Mouse (Mus musculus) intestine, embryonic 16.5 days (tissue): ENCODE data around the gene Dguok. TPM values are rescaled to one million over a fixed set of nuclear protein-coding genes. Genes with fewer than 3 reads are reported as not detected.
A peak's percentile ranks its signal among the peaks of the same experiment; 100 is the strongest.

Experiments
- ATAC-seq: fragments of 200-750 bp; cut with Nextera tagmentation; 2 replicates; pipeline ENCODE4 v1.8.0; 2017; ENCODE audit warnings: moderate TSS enrichment, moderate library complexity
- H3K27ac ChIP-seq: fragments of 300-500 bp; sonication (generic); 2 replicates; pipeline ENCODE4 v1.5.1; 2014; ENCODE audit warnings: mild to moderate bottlenecking, low read length
- H3K27me3 ChIP-seq: fragments of 300-500 bp; sonication (generic); replicated peaks from 2 replicates; pipeline ENCODE4 v1.6.1; 2014; ENCODE audit warnings: low read length, control low read depth, mixed read lengths; ENCODE audit not compliant: control insufficient read depth, insufficient read depth
- H3K36me3 ChIP-seq: fragments of 300-500 bp; sonication (generic); 2 replicates; pipeline ENCODE4 v1.6.1; 2014; ENCODE audit warnings: low read length, control low read depth; ENCODE audit not compliant: control insufficient read depth, insufficient read depth
- H3K4me1 ChIP-seq: fragments of 300-500 bp; sonication (generic); 2 replicates; pipeline ENCODE4 v1.6.1; 2014; ENCODE audit warnings: low read length, control low read depth, mixed read lengths; ENCODE audit not compliant: control insufficient read depth, insufficient read depth
- H3K4me2 ChIP-seq: fragments of 300-500 bp; sonication (generic); 2 replicates; pipeline ENCODE4 v1.6.1; 2014; ENCODE audit warnings: low read depth, low read length, control low read depth
- H3K4me3 ChIP-seq: fragments of 300-500 bp; sonication (generic); 2 replicates; pipeline ENCODE4 v1.5.1; 2014; ENCODE audit warnings: mild to moderate bottlenecking, low read length
- H3K9ac ChIP-seq: fragments of 300-500 bp; sonication (generic); 2 replicates; pipeline ENCODE4 v1.6.1; 2014; ENCODE audit warnings: low read depth, low read length
- H3K9me3 ChIP-seq: fragments of 300-500 bp; sonication (generic); 2 replicates; pipeline ENCODE4 v1.6.1; 2016; ENCODE audit warnings: low read length, control low read depth; ENCODE audit not compliant: control insufficient read depth
- WGBS: fragments of 180-500 bp; shearing (Covaris S2); extraction: QIAGEN DNeasy Blood & Tissue Kit; methylation state at CpG from one replicate; pipeline ENCODE4 v1.1.7; 2014; 5-methylcytosine and 5-hydroxymethylcytosine counted together
- polyA plus RNA-seq: library from polyadenylated mRNA; unstranded; fragments of >200 nt; fragmentation: Nextera tagmentation; extraction: Ambion mirVana; gene quantifications from 2 replicates; pipeline ENCODE4 v1.2.1, GENCODE M21; 2015

Gene Dguok
- polyA plus RNA-seq, 1 experiment from 2014 or later, result 72.4 TPM

DNA sequence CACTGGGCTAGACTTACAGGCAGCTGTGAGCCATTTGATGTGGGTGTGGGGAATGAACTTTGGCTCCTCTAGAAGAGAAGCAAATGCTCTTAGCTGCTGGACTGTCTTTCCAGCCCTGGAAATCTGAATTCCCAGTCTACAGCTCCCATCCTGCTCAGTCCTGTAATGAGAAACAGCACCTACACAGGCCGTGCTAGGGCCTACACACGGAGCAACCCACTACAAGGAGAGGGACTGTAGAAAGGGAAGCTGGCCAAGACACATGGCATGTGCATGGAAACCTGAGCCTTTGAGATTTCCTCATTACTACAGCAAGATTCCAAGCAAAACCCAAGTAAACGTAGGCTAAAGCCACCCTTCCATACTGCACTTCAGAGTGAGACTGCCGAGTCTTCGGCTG lies 18.6 kb downstream of the Dguok start:
- WGBS, result 86% methylated on average over 5 of the region's 5 CpGs
- Histone ChIP-seq H3K4me3 (no peak overlapping the region), H3K27ac (no peak overlapping the region), H3K27me3 (no peaks in the 10 kb centered on the region), H3K36me3 (peaks cover 2% of the 10 kb centered on the region; the same call in 1 of the 2 replicates), H3K4me1 (peaks cover 2% of the 10 kb centered on the region; the same call in 1 of the 2 replicates), H3K4me2 (no peak overlapping the region), H3K9me3 (no peaks in the 10 kb centered on the region), H3K9ac (no peak overlapping the region)
- no peak for ATAC-seq

DNA sequence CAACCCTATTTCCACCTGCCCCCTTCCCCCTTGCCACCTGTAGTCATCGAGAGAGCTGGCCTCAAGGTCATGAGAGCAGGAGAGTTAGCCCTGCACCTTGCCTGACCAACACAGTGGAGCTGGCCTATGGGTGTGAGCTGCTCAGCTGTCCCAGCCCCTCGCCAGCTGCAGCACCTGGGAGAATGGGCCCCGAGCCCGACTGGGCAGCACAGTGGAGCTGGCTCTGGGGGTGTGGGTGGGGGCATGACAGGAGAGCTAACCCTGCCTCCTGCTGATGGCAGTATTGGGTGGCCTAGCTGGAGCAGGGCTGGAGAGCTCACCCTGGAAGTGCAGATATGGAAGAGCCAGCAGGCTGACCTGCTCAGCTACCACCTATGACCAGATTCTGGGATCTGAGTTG lies 19.5 kb downstream of the Dguok start:
- no peak overlapping the region for H3K27ac ChIP-seq
- no peaks in the 10 kb centered on the region for H3K27me3 ChIP-seq
- peaks cover 2% of the 10 kb centered on the region; the same call in 1 of the 2 replicates for H3K4me1 ChIP-seq
- H3K4me3 ChIP-seq, result no peak overlapping the region
- WGBS, result 81% methylated on average over 4 of the region's 4 CpGs
- H3K9ac ChIP-seq, result no peak overlapping the region
- no peak for ATAC-seq
- peaks cover 2% of the 10 kb centered on the region; the same call in 1 of the 2 replicates for H3K36me3 ChIP-seq
- no peak overlapping the region for H3K4me2 ChIP-seq
- no peaks in the 10 kb centered on the region for H3K9me3 ChIP-seq

DNA sequence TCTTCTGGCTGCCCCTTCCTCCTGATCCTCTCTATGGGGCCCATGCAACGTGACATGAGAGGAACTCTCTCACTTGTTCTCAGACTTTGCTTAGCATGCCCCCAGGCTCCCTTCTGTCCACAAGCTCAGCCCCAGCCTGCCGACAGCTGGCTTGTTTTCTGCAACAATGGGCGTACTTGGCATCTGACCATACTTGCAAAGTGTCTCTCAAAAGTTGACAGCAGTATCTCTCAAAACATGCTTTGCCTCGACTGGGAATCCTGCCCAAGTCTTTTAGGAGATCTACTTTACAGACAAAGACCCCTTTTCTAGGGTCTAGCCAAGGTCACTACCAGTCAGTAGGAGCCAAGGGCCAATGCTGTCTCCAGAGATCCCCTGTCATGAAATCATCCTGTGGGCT lies 20.9 kb downstream of the Dguok start:
- H3K4me1 ChIP-seq, result peaks cover 2% of the 10 kb centered on the region; the same call in 1 of the 2 replicates
- no peak overlapping the region for H3K4me3 ChIP-seq
- ATAC-seq, result no peak
- WGBS, result 70% methylated on average over 4 of the region's 4 CpGs
- no peak overlapping the region for H3K27ac ChIP-seq
- H3K9me3 ChIP-seq, result no peaks in the 10 kb centered on the region
- H3K36me3 ChIP-seq, result peaks cover 4% of the 10 kb centered on the region; the same call in 1 of the 2 replicates
- no peaks in the 10 kb centered on the region for H3K27me3 ChIP-seq
- no peak overlapping the region for H3K4me2 ChIP-seq
- H3K9ac ChIP-seq, result no peak overlapping the region

DNA sequence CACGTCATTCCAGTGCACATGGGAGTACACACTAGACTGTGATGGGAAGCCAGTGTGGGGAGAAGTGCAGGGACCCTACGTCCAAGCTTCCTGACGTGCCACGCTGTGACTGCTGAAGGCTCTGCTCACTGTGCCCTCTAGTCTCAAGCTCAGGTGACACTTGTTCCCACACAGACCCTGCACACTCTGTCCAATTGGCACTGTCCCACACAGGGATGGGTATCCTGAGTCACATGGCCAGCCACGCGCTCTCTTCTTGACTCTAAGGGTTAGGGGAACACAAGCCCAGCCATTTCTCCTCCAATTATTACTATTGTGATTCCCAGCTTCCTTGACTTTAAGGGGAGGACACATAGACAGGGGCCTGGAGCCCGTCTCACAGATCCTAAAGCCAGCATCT lies 23.0 kb downstream of the Dguok start:
- Histone ChIP-seq H3K36me3 (peaks cover 8% of the 10 kb centered on the region), H3K27ac (no peak overlapping the region)
- 92% methylated on average over 7 of the region's 7 CpGs for WGBS

DNA sequence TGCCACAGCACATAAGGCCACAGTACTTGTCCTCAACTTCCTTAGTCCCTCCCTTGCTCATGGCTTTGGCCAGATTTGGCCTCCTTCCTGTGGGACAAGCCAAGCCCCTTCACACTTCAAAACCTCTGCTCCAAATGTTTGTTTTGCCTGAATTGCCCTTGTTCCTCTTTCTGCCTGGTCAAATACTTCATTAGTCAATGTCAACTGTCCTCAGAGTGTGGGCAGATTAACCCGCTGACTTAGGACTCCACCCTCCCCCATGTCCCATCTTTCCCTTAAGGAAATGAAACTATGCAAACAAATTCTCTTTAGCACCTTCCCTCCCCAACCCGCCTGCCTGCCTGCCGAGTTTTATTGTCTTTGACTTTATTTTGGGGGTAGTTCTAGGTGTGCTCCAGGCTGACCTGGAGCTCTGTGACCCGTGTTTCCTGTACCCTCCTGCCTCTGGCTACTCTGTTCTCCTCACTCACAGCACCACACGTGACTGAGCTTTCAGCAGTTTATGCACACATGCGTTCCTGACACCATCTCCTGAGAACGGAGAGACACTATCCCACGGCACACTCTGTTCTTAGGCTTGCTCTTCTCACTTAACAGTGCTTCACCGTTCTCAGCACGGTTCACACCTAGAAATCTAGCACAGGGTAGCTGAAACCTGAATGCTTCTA lies 24.2 kb downstream of the Dguok start:
- Histone ChIP-seq H3K27ac (0 out of 2 replicates have a peak overlapping the region, but pooled peaks have one; percentile 8), H3K9ac (no peak overlapping the region), H3K4me1 (no peaks in the 10 kb centered on the region), H3K27me3 (no peaks in the 10 kb centered on the region), H3K4me3 (no peak overlapping the region), H3K4me2 (no peak overlapping the region), H3K9me3 (no peaks in the 10 kb centered on the region), H3K36me3 (peaks cover 8% of the 10 kb centered on the region)
- peak; percentile 56 for ATAC-seq
- WGBS, result 43% methylated on average over 10 of the region's 10 CpGs

More for the DNA sequence above, 23.0 kb downstream of the Dguok start:
- H3K9me3 ChIP-seq, result no peaks in the 10 kb centered on the region
- H3K4me2 ChIP-seq, result no peak overlapping the region
- no peak for ATAC-seq
- peaks cover 2% of the 10 kb centered on the region; the same call in 1 of the 2 replicates for H3K4me1 ChIP-seq
- no peaks in the 10 kb centered on the region for H3K27me3 ChIP-seq
- H3K4me3 ChIP-seq, result no peak overlapping the region
- no peak overlapping the region for H3K9ac ChIP-seq

DNA sequence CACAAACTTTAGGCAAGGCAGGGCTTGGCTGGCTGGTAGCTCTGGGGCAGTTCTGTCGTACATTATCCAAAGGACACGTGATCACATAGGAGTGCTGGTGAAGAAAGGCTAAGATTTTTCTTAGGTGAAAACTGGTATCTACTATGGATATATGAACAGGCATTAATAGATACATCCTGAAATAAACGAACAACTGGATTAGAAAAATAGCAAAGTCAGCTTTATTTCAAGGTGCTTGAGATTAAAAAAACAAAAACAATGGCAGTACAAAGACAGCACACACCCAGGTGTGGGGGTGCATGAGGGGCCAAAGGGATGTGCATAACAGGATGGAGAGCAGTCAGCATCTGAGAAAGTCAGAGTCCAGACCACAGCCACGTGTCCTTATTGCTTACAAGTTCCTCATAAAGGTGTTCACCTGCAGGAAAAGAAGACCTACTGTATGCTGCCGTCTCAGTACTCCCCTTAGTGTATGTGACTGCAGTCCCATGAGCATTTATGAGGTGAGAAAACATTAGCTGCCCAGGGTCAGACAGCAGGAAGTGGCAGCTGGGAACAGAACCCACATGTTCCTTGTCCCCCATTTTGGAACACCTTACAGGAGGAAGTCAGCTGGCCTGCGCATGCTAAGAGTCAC lies 26.6 kb downstream of the Dguok start:
- H3K27me3 ChIP-seq, result no peaks in the 10 kb centered on the region
- H3K4me3 ChIP-seq, result no peak overlapping the region
- no peak for ATAC-seq
- no peak overlapping the region for H3K4me2 ChIP-seq
- no peaks in the 10 kb centered on the region for H3K9me3 ChIP-seq
- no peak overlapping the region for H3K9ac ChIP-seq
- peaks cover 6% of the 10 kb centered on the region for H3K36me3 ChIP-seq
- H3K27ac ChIP-seq, result no peak overlapping the region
- H3K4me1 ChIP-seq, result no peaks in the 10 kb centered on the region
- WGBS, result 89% methylated on average over 6 of the region's 6 CpGs

DNA sequence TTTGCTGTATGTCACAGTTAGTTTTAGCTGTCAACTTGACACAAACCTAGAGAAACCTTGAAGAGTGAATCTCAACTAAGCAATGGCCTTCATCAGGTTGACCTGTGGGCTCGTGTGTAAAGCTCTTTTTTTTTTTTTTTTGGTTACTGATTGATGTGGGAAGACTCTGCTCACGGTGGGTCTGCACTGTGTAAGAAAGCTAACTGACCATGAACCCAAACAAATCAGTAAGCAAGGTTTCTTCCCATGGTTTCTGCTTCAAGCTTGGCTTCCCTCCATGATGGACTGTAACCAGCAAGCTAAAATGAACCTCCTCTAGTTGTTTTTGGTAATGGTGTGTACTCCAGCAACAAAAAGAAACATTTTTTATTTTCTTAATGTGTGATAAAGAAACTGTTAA lies 27.6 kb downstream of the Dguok start:
- Histone ChIP-seq H3K9me3 (no peaks in the 10 kb centered on the region), H3K4me3 (no peak overlapping the region), H3K27ac (no peak overlapping the region), H3K4me2 (no peak overlapping the region), H3K9ac (no peak overlapping the region), H3K36me3 (peaks cover 6% of the 10 kb centered on the region), H3K4me1 (no peaks in the 10 kb centered on the region), H3K27me3 (no peaks in the 10 kb centered on the region)
- 53% methylated on average over 2 of the region's 2 CpGs for WGBS
- no peak for ATAC-seq

DNA sequence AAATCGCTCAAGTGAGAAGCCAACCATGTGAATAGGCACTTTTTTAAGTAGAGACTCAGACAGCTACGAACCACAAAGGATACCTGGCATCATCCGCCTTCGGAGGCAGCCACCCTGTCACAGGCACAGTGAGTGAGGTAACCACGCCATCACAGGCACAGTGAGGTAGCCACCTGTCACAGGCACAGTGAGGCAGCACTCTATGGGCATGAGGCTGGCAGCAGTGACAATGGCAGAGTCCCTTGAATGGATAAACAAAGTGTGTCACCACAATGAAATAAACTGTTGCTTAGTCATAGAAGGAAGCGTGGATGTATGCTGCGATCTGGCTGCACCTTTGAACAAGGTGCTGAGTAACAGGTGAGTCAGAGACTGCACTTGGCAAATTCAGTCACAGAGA lies 28.1 kb downstream of the Dguok start:
- no peaks in the 10 kb centered on the region for H3K4me1 ChIP-seq
- no peak for ATAC-seq
- 94% methylated on average over 7 of the region's 7 CpGs for WGBS

DNA sequence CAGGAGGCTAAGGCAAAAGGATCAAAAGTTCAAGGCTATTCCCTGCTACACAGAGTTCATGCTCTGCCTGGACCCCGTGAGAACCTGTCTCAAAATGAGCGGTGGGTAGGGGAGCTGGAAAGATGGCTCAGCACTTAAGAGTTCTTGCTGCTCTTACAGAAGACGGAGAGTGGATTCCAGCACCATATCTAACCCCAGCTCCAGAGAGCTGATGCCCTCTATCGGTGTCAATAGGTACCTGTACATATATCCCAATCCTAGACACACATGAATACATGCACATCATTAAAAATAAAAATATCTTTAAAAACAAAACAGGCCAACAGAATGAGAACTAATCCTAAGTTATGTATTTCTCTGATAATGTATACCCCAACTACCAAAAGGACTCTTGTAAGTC lies 28.6 kb downstream of the Dguok start:
- WGBS, result 67% methylated on average over 4 of the region's 4 CpGs
- no peak for ATAC-seq
- Histone ChIP-seq H3K9ac (no peak overlapping the region), H3K27me3 (no peaks in the 10 kb centered on the region), H3K4me3 (no peak overlapping the region), H3K9me3 (no peaks in the 10 kb centered on the region), H3K4me2 (no peak overlapping the region), H3K4me1 (no peaks in the 10 kb centered on the region), H3K27ac (no peak overlapping the region), H3K36me3 (peaks cover 6% of the 10 kb centered on the region)

More for the DNA sequence above, 28.1 kb downstream of the Dguok start:
- Histone ChIP-seq H3K4me2 (no peak overlapping the region), H3K4me3 (no peak overlapping the region), H3K27ac (no peak overlapping the region), H3K9me3 (no peaks in the 10 kb centered on the region), H3K27me3 (no peaks in the 10 kb centered on the region), H3K9ac (no peak overlapping the region), H3K36me3 (peaks cover 6% of the 10 kb centered on the region)
